Mouse (Mus musculus): ENCODE data around the gene Uggt1. TPM values are rescaled to one million over a fixed set of nuclear protein-coding genes. Genes with fewer than 3 reads are reported as not detected.

Gene Uggt1
- polyA plus RNA-seq, 1 experiment from 2014 or later = 53.6 TPM

- H3K4me3 ChIP-seq = no peak overlapping the region
- H3K27me3 ChIP-seq (ENCODE audit: poor library complexity, severe bottlenecking) = no peaks in the 10 kb centered on the region
- WGBS = 80% methylated on average over 6 of the region's 6 CpGs
- H3K4me1 ChIP-seq = peaks cover 42% of the 10 kb centered on the region
- no peak for DNase-seq (ENCODE audit: extremely low spot score, low spot score)
- no peaks in the 10 kb centered on the region for H3K9me3 ChIP-seq
- no peak overlapping the region for H3K27ac ChIP-seq
- H3K36me3 ChIP-seq (replicated peaks) = peaks cover 82% of the 10 kb centered on the region
These were observed 153.3 kb downstream of the Uggt1 start for GRCm38 (mm10) chr1:36091246-36091645.

GRCm38 (mm10) chr1:36090722-36091110 is 153.8 kb downstream of the Uggt1 start:
- Histone ChIP-seq H3K9me3 (no peaks in the 10 kb centered on the region; the same call in 1 of the 2 replicates), H3K36me3 (replicated peaks) (peaks cover 82% of the 10 kb centered on the region), H3K27ac (peak overlapping the region; percentile 3; the same call in 1 of the 2 replicates), H3K4me3 (no peak overlapping the region), H3K4me1 (peaks cover 42% of the 10 kb centered on the region), H3K27me3 (ENCODE audit: poor library complexity, severe bottlenecking) (no peaks in the 10 kb centered on the region)
- 93% methylated on average over 4 of the region's 4 CpGs for WGBS
- DNase-seq (ENCODE audit: extremely low spot score, low spot score) = no peak

Small RNAs within 50 kb of the gene (microRNA-seq; reads per million reads assigned to microRNA genes)
- 3.0 reads per million, percentile 2 among the genes with 10 or more reads in this experiment for gene Mir6897

Other genes with a start within 250 kb of the Uggt1 start
- 4.2 TPM in 2 replicates for gene Hs6st1, start 176.3 kb downstream of the Uggt1 start, polyA plus RNA-seq (2016; fragmentation: Nextera tagmentation; extraction: Ambion mirVana)
- gene Neurl3, start 30.0 kb upstream of the Uggt1 start, polyA plus RNA-seq (2016; fragmentation: Nextera tagmentation; extraction: Ambion mirVana) = 0.32 and 0.37 TPM in 2 replicates
- gene Arid5a, start 63.0 kb upstream of the Uggt1 start, polyA plus RNA-seq (2016; fragmentation: Nextera tagmentation; extraction: Ambion mirVana) = 2.9 TPM in 2 replicates
- gene Kansl3, start 124.5 kb upstream of the Uggt1 start, polyA plus RNA-seq (2016; fragmentation: Nextera tagmentation; extraction: Ambion mirVana) = 50.6 TPM in 2 replicates
- gene Fer1l5, start 127.6 kb upstream of the Uggt1 start, polyA plus RNA-seq (2016; fragmentation: Nextera tagmentation; extraction: Ambion mirVana) = 1.4 and 1.8 TPM in 2 replicates
- 59.6 and 60.5 TPM in 2 replicates for gene Lman2l, start 200.6 kb upstream of the Uggt1 start, polyA plus RNA-seq (2016; fragmentation: Nextera tagmentation; extraction: Ambion mirVana)
- 14.5 and 15.5 TPM in 2 replicates for gene Cnnm4, start 226.9 kb upstream of the Uggt1 start, polyA plus RNA-seq (2016; fragmentation: Nextera tagmentation; extraction: Ambion mirVana)